Mouse (Mus musculus) ES-Bruce4 (cell line): ENCODE data around the gene Mcrip1. TPM values are rescaled to one million over a fixed set of nuclear protein-coding genes. Genes with fewer than 3 reads are reported as not detected.
"Not testable (repeated sequence)": the region's sequence is repeated elsewhere in the genome, so short reads cannot be mapped to it uniquely, and the experiment has no call there.

Source experiments
- H3K27ac ChIP-seq: 2 replicates; pipeline ENCODE4 v1.5.1; 2012; ENCODE audit warnings: low read length, inconsistent platforms; ENCODE audit not compliant: insufficient read depth
- H3K27me3 ChIP-seq: 2 replicates; pipeline ENCODE4 v1.6.1; 2012; ENCODE audit warnings: mild to moderate bottlenecking, low read length, inconsistent platforms; ENCODE audit not compliant: control insufficient read depth, poor library complexity, insufficient read depth, severe bottlenecking
- H3K36me3 ChIP-seq: 2 replicates; pipeline ENCODE4 v1.6.1; 2012; ENCODE audit warnings: inconsistent platforms, mild to moderate bottlenecking, low read length, moderate library complexity; ENCODE audit not compliant: control insufficient read depth, poor library complexity, insufficient read depth, severe bottlenecking
- H3K4me1 ChIP-seq: one replicate; pipeline ENCODE4 v1.8.1; 2011; ENCODE audit warnings: low read length; ENCODE audit not compliant: control insufficient read depth, insufficient read depth
- H3K4me3 ChIP-seq: 2 replicates; pipeline ENCODE4 v1.5.1; 2011; ENCODE audit warnings: low read depth, mild to moderate bottlenecking, low read length
- H3K9ac ChIP-seq: 2 replicates; pipeline ENCODE4 v1.6.1; 2012; ENCODE audit warnings: low read depth, mild to moderate bottlenecking, inconsistent platforms; ENCODE audit not compliant: poor library complexity, severe bottlenecking
- H3K9me3 ChIP-seq: replicated peaks from 2 replicates; pipeline ENCODE4 v1.6.1; 2012; ENCODE audit warnings: mild to moderate bottlenecking, low read length, inconsistent platforms; ENCODE audit not compliant: control insufficient read depth, poor library complexity, insufficient read depth, severe bottlenecking
- CTCF ChIP-seq: IDR thresholded peaks from one replicate; pipeline ENCODE4 v1.8.1; 2011; ENCODE audit warnings: low read depth, low read length
- EP300 ChIP-seq: IDR thresholded peaks from 2 replicates; pipeline ENCODE4 v1.6.1; 2011; ENCODE audit warnings: low read depth, low read length; ENCODE audit not compliant: insufficient read depth
- POLR2A ChIP-seq: IDR thresholded peaks from one replicate; pipeline ENCODE4 v1.8.1; 2011; ENCODE audit warnings: low read length; ENCODE audit not compliant: insufficient read depth
- polyA plus RNA-seq: library from polyadenylated mRNA; stranded (reverse); fragments of >200 nt; gene quantifications from 2 replicates; pipeline ENCODE4 v1.2.4, GENCODE M21; 2011; ENCODE audit warnings: low read depth; ENCODE audit not compliant: missing spikeins, insufficient read depth, insufficient read length

The Mcrip1 gene
- polyA plus RNA-seq, 1 experiment: 46.4 TPM

DNA sequence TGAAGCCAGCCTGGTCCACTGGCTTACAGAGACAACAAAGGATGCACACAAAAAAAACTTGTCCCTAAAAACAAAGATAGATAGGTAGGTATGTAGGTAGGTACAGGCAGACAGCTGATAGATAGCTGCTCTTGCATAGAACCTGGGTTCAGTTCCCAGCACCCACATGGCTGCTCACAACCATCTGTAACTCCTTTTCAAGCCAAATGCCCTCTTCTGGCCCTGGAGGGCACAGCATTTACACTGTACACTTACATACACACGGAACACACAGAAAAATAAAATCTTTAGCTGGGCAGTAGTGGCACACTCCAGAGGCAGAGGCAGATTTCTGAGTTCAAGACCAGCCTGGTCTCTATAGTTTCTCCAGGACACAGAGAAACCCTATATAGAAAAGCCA is 34.4 kb upstream of the Mcrip1 start:
- no peaks in the 10 kb centered on the region for H3K27me3 ChIP-seq
- H3K36me3 ChIP-seq: peaks cover 41% of the 10 kb centered on the region
- H3K9ac ChIP-seq: no peak overlapping the region
- no peak overlapping the region for H3K4me3 ChIP-seq
- peaks cover 4% of the 10 kb centered on the region for H3K4me1 ChIP-seq
- no peak overlapping the region for H3K27ac ChIP-seq
- TF ChIP-seq POLR2A (no peak), CTCF (no peak), EP300 (no peak)
- no peaks in the 10 kb centered on the region for H3K9me3 ChIP-seq

DNA sequence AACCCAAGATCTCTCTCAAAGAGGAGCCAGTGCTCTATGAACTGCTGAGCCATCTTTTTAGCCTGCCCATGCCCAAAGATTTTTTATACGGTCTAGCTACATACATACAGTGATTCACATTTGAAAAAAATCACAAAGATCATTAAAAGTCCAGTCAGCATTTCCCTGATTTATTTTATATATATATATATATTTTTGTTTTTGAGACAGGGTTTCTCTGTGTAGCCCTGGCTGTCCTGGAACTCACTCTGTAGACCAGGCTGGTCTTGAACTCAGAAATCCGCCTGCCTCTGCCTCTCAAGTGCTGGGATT is 33.4 kb upstream of the Mcrip1 start:
- not testable (repeated sequence) for H3K9me3 ChIP-seq, H3K27ac ChIP-seq, H3K4me1 ChIP-seq, H3K27me3 ChIP-seq, H3K9ac ChIP-seq, H3K4me3 ChIP-seq
- H3K36me3 ChIP-seq: peaks cover 43% of the 10 kb centered on the region

DNA sequence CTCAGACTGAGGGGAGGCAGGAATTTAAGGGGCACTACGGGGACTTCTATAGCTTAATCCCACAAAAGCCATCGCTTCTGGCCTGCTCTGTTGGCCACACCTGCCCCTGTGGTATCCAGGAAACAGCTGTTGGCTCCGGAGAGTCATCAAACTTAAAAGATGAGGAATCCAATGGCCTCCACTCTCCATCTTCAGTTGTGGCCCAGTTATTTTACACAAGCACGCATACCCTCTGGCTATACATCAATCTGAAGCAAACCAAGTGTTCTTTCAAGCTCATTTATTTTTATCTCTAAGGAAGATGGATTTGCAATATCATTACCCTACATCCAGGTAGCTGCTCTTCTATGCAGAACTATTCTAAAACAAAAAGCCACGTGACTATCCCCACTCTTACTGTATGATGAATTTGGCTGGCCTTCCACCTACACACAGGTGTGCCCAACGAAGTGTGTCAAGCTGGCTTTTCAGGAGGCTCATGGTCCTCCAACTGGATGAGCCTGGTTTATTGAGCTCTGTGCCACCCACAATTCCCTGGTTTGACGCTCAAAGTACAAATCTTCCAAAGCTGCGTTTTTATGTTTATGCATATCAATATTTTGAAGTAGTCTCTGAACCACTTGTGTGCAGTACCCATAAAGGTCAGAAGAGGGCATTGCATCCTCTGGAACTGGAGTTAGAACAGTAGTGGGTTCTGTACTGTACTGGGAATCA is 32.9 kb upstream of the Mcrip1 start:
- H3K36me3 ChIP-seq: peaks cover 40% of the 10 kb centered on the region
- no peaks in the 10 kb centered on the region for H3K9me3 ChIP-seq

GRCm38 (mm10) chr11:120581490-120582267 is 32.2 kb upstream of the Mcrip1 start, which contains the start of gene Arhgdia:
TSS of gene Arhgdia (minus strand) at chr11:120581624.
- peak within 1 kb of the TSS; percentile 87 for H3K27ac ChIP-seq
- H3K36me3 ChIP-seq: peaks cover 37% of the 10 kb centered on the region
- peaks cover 4% of the 10 kb centered on the region for H3K4me1 ChIP-seq
- H3K27me3 ChIP-seq: no peaks in the 10 kb centered on the region
- TF ChIP-seq EP300: 0 out of 2 replicates have a peak, but pooled peaks have one; percentile 56
- TF ChIP-seq POLR2A: no peak
- peak within 1 kb of the TSS; percentile 86 for H3K9ac ChIP-seq
- peak within 1 kb of the TSS; percentile 86 for H3K4me3 ChIP-seq
- H3K9me3 ChIP-seq: no peaks in the 10 kb centered on the region

More for the DNA sequence above, 32.9 kb upstream of the Mcrip1 start:
- Histone ChIP-seq H3K4me3 (peak overlapping the region; percentile 86), H3K4me1 (peaks cover 4% of the 10 kb centered on the region), H3K27ac (peak overlapping the region; percentile 87), H3K9ac (peak overlapping the region; percentile 86), H3K27me3 (no peaks in the 10 kb centered on the region)
- TF ChIP-seq EP300: no peak
- TF ChIP-seq POLR2A: no peak
- no peak for TF ChIP-seq CTCF

DNA sequence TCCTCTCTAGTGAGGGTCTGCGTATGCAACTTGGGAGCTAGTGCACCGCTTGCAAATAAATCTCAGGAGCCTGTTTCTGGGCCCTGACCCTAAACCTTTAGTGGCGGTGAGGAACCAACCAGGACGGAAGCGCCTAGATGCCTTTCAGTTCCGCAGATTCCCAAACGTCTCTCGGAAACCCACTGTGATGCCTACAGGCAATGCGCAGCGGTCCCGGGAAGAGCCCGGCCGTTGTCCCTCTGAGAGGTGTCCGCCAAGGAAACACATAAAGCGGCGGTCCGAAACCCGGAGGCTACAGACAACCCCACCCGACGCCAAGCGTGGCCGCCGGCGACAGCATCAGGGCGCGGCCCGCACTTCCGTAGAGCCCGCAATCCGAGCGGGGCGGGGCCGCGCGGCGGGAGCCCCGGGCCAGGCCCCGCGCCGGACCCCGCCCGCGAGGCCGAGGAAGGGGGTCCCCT is 31.4 kb upstream of the Mcrip1 start:
- peak overlapping the region; percentile 27 for H3K27ac ChIP-seq
- peak overlapping the region; percentile 86 for H3K9ac ChIP-seq
- no peaks in the 10 kb centered on the region for H3K27me3 ChIP-seq
- TF ChIP-seq EP300 (no peak), POLR2A (no peak), CTCF (no peak)
- no peaks in the 10 kb centered on the region for H3K9me3 ChIP-seq
- peak overlapping the region; percentile 86 for H3K4me3 ChIP-seq
- peaks cover 4% of the 10 kb centered on the region for H3K4me1 ChIP-seq
- peaks cover 32% of the 10 kb centered on the region for H3K36me3 ChIP-seq

GRCm38 (mm10) chr11:120580190-120580589 is 30.7 kb upstream of the Mcrip1 start:
- 0 out of 2 replicates have a peak overlapping the region, but pooled peaks have one; percentile 27 for H3K27ac ChIP-seq
- peaks cover 25% of the 10 kb centered on the region for H3K36me3 ChIP-seq
- H3K27me3 ChIP-seq: no peaks in the 10 kb centered on the region
- H3K4me1 ChIP-seq: peaks cover 4% of the 10 kb centered on the region
- peak overlapping the region; percentile 86 for H3K9ac ChIP-seq
- peak overlapping the region; percentile 86 for H3K4me3 ChIP-seq
- TF ChIP-seq EP300 (no peak), POLR2A (no peak), CTCF (no peak)
- no peaks in the 10 kb centered on the region for H3K9me3 ChIP-seq
